Mouse (Mus musculus) spleen, adult 18-20 months (tissue): ENCODE results near the gene Slc22a16.
A peak's percentile ranks its signal among the peaks of the same experiment; 100 is the strongest.
"Not testable (repeated sequence)": the region's sequence is repeated elsewhere in the genome, so short reads cannot be mapped to it uniquely, and the experiment has no call there.

Experiments used
- DNase-seq, 2 experiments: peaks; one replicate each; pipeline ENCODE4 v3.0.0; 2022; ENCODE audit warnings: mixed read lengths in 2 of 2

Gene Slc22a16

GRCm38 (mm10) chr10:40570036-40570435 is at the start of gene Slc22a16:
Slc22a16 (plus strand) TSS chr10:40570336.
- no peak for DNase-seq

GRCm38 (mm10) chr10:40521579-40521978 is 48.6 kb upstream of the Slc22a16 start:
- no peak for DNase-seq

GRCm38 (mm10) chr10:40523312-40523975 is 46.7 kb upstream of the Slc22a16 start:
- no peak for DNase-seq

GRCm38 (mm10) chr10:40524032-40524806 is 45.9 kb upstream of the Slc22a16 start:
- DNase-seq: no peak

GRCm38 (mm10) chr10:40524991-40525390 is 45.1 kb upstream of the Slc22a16 start:
- DNase-seq: peak in 1 of 2 experiments; percentile 51

GRCm38 (mm10) chr10:40525616-40526155 is 44.5 kb upstream of the Slc22a16 start:
- DNase-seq: no peak

GRCm38 (mm10) chr10:40526301-40526761 is 43.8 kb upstream of the Slc22a16 start:
- no peak for DNase-seq

GRCm38 (mm10) chr10:40526986-40527385 is 43.1 kb upstream of the Slc22a16 start:
- no peak for DNase-seq

GRCm38 (mm10) chr10:40527573-40527972 is 42.6 kb upstream of the Slc22a16 start:
- DNase-seq: peak; percentile 37 to 38

- no peak for DNase-seq
Measured at GRCm38 (mm10) chr10:40528668-40529067, 41.5 kb upstream of the Slc22a16 start.

GRCm38 (mm10) chr10:40529617-40530016 is 40.5 kb upstream of the Slc22a16 start:
- DNase-seq: peak; percentile 45 to 72

GRCm38 (mm10) chr10:40530661-40531060 is 39.5 kb upstream of the Slc22a16 start:
- no peak for DNase-seq

- DNase-seq: not testable (repeated sequence)
Measured at GRCm38 (mm10) chr10:40532586-40532985, 37.5 kb upstream of the Slc22a16 start.

- DNase-seq: no peak
Measured at GRCm38 (mm10) chr10:40541351-40541750, 28.8 kb upstream of the Slc22a16 start.

GRCm38 (mm10) chr10:40549317-40549716 is 20.8 kb upstream of the Slc22a16 start:
- DNase-seq: no peak

- DNase-seq: no peak
Measured at GRCm38 (mm10) chr10:40551801-40552200, 18.3 kb upstream of the Slc22a16 start.

GRCm38 (mm10) chr10:40565695-40566094 is 4.4 kb upstream of the Slc22a16 start:
- DNase-seq: not testable (repeated sequence)

GRCm38 (mm10) chr10:40575912-40576634 is 5.9 kb downstream of the Slc22a16 start:
- no peak for DNase-seq

GRCm38 (mm10) chr10:40583584-40584255 is 13.6 kb downstream of the Slc22a16 start:
- no peak for DNase-seq

- no peak for DNase-seq
Measured at GRCm38 (mm10) chr10:40592186-40592585, 22.1 kb downstream of the Slc22a16 start.

- DNase-seq: no peak
Measured at GRCm38 (mm10) chr10:40597177-40597576, 27.0 kb downstream of the Slc22a16 start.

GRCm38 (mm10) chr10:40604706-40605394 is 34.7 kb downstream of the Slc22a16 start:
- no peak for DNase-seq
